ENCODE assay signal across 24 mouse cellular contexts in the genomic region with DNA sequence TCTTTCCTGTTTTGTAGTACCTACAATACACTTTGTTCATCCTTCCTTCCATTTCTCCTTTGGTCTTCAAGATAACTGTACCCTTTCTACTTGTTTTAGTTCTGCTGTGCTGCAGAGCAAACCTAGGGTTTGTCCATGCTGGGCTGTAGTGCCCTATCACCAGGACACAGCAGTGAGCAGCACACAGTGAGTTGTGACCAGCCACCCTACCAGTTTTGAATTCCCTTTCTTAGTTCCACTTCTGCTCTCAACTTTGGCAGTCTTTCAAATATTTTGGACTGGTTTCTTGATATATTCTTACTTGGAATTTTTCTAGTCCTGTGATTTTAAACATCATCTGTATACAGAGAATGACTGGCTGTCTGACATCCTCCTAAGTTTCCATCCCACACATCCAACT. TPM values are rescaled to one million over a fixed set of nuclear protein-coding genes. Genes with fewer than 3 reads are reported as not detected.
DNase-seq lines count a peak whose midpoint lies in the region; ATAC-seq lines count a peak whose summit lies in the region.
"Had no signal": no experiment of that assay in that cellular context is flagged by ENCODE, and none has a peak within 500 bp of the region (broad histone marks: within the 10 kb centered on the region; RNA-seq: fewer than 3 reads in every experiment).

No protein-coding gene starts in this region.

- H3K36me3 ChIP-seq in heart, embryonic 15.5 days = peaks cover 22% of the 10 kb centered on the region
- peaks cover 42% of the 10 kb centered on the region for H3K36me3 ChIP-seq in lung, embryonic 15.5 days

- H3K9ac ChIP-seq in heart, embryonic 15.5 days = no peak overlapping the region
- H3K9ac ChIP-seq in lung, embryonic 15.5 days = no peak overlapping the region
- H3K9ac ChIP-seq: forebrain, embryonic 15.5 days; midbrain, embryonic 13.5 days; neural tube, embryonic 15.5 days had no signal

- H3K9me3 ChIP-seq in heart, embryonic 15.5 days (replicated peaks) = no peaks in the 10 kb centered on the region
- no peaks in the 10 kb centered on the region for H3K9me3 ChIP-seq in lung, embryonic 15.5 days
- H3K9me3 ChIP-seq: forebrain, embryonic 15.5 days; limb, embryonic 10.5 days; midbrain, embryonic 13.5 days; neural tube, embryonic 15.5 days had no signal

- H3K27ac ChIP-seq in heart, embryonic 15.5 days = peak overlapping the region; percentile 75; the same call in 1 of the 2 replicates
- peak overlapping the region; percentile 50 for H3K27ac ChIP-seq in lung, embryonic 15.5 days
- H3K27ac ChIP-seq: forebrain, embryonic 15.5 days; kidney, postnatal 0 days; limb, embryonic 10.5 days; midbrain, embryonic 13.5 days; neural tube, embryonic 15.5 days had no signal

- intact Hi-C loops in heart, postnatal 25 days (cut with DNase I) = no loop called here

- H3K4me2 ChIP-seq in heart, embryonic 15.5 days = no peak overlapping the region
- H3K4me2 ChIP-seq in lung, embryonic 15.5 days = no peak overlapping the region
- H3K4me2 ChIP-seq: forebrain, embryonic 15.5 days; midbrain, embryonic 13.5 days; neural tube, embryonic 15.5 days had no signal

- peaks cover 27% of the 10 kb centered on the region for H3K4me1 ChIP-seq in heart, embryonic 15.5 days (replicated peaks)
- H3K4me1 ChIP-seq in lung, embryonic 15.5 days = peaks cover 26% of the 10 kb centered on the region
- H3K4me1 ChIP-seq: forebrain, embryonic 15.5 days; limb, embryonic 10.5 days; midbrain, embryonic 13.5 days; neural tube, embryonic 15.5 days had no signal

- no peak for DNase-seq in heart, postnatal 25 days (ENCODE audit: low spot score)
- no peak for DNase-seq in lung, postnatal 10 days
- DNase-seq in skeletal muscle tissue, adult 2 months (ENCODE audit: low read depth, low spot score) = peak; percentile 3
- DNase-seq in urinary bladder, postnatal 10 days (ENCODE audit: low spot score) = no peak
- no peak for DNase-seq in spleen, postnatal 36 days (ENCODE audit: low spot score in 2 of 2)
- DNase-seq: cerebellum, adult 11 months; cerebellum, postnatal 36 days; heart, postnatal 14 days; kidney, adult 11 months; lung, adult 18-20 months; retina, postnatal 1 day; right cerebral cortex, postnatal 4 days; thymus, postnatal 4 days had no signal

- no peak overlapping the region for H3K4me3 ChIP-seq in heart, embryonic 15.5 days
- no peak overlapping the region for H3K4me3 ChIP-seq in lung, embryonic 15.5 days
- H3K4me3 ChIP-seq: erythroblast, embryonic 14.5 days; forebrain, embryonic 15.5 days; limb, embryonic 10.5 days; midbrain, embryonic 13.5 days; myocyte; neural tube, embryonic 15.5 days had no signal

- ATAC-seq in heart, embryonic 15.5 days (replicated peaks; ENCODE audit: insufficient number of reproducible peaks, insufficient read depth, low FRiP score, low read depth) = no peak
- ATAC-seq in lung, embryonic 15.5 days (ENCODE audit: borderline replicate concordance, extremely low read depth, low FRiP score, low TSS enrichment) = no peak
- 0 out of 2 replicates have a peak, but pooled peaks have one; percentile 21 for ATAC-seq in granulocyte monocyte progenitor cell, adult 5-6 weeks (replicated peaks; ENCODE audit: poor library complexity, severe bottlenecking)
- ATAC-seq: forebrain, embryonic 15.5 days; hindbrain, embryonic 16.5 days; midbrain, embryonic 13.5 days had no signal

- no peaks in the 10 kb centered on the region for H3K27me3 ChIP-seq in heart, embryonic 15.5 days
- no peaks in the 10 kb centered on the region for H3K27me3 ChIP-seq in lung, embryonic 15.5 days
- H3K27me3 ChIP-seq: forebrain, embryonic 15.5 days; midbrain, embryonic 13.5 days; neural tube, embryonic 15.5 days had no signal

RNA-seq across cellular contexts. Expression of gene Blm, which starts 34.8 kb away (rescaled TPM):
- polyA plus RNA-seq in heart, embryonic 15.5 days (2015; fragmentation: Nextera tagmentation; extraction: Ambion mirVana) = 13.0 and 15.3 TPM in 2 replicates
- 1 to 10 TPM; 1.5 to 2.0 TPM for total RNA-seq in heart, postnatal 25 days (2021)
- 28.0 and 29.6 TPM in 2 replicates for polyA plus RNA-seq in lung, embryonic 15.5 days (2015; fragmentation: Nextera tagmentation; extraction: Ambion mirVana)
- total RNA-seq in granulocyte monocyte progenitor cell, adult 5-6 weeks (2014; fragmentation: Nextera tagmentation) = 49.2 and 57.4 TPM in 2 replicates
- 37.3 and 39.0 TPM in 2 replicates for total RNA-seq in granulocyte monocyte progenitor cell, adult 5-6 weeks (2017)

Comparison
In these comparisons a context has a peak if more than half of its experiments do, and no peak if none do; other contexts are left out.
1. RNA of gene Blm, which starts 34.8 kb away (total RNA-seq): 37.3 to 57.4 TPM in granulocyte monocyte progenitor cell, adult 5-6 weeks; 1.5 to 2.0 TPM in heart, postnatal 25 days; every median in the first group is over 10 times any median in the second.